Mouse (Mus musculus) limb, embryonic 10.5 days (tissue): ENCODE data around the gene Wnt6. TPM values are rescaled to one million over a fixed set of nuclear protein-coding genes. Genes with fewer than 3 reads are reported as not detected.
A peak's percentile ranks its signal among the peaks of the same experiment; 100 is the strongest.

Experiments
- DNase-seq: peaks from one replicate; pipeline ENCODE4 v3.0.0-alpha.2; 2017; ENCODE audit warnings: low spot score
- H3K27ac ChIP-seq: fragments of 300-500 bp; sonication (generic); 2 replicates; pipeline ENCODE4 v1.5.1; 2016; ENCODE audit warnings: mild to moderate bottlenecking
- H3K27me3 ChIP-seq: fragments of 300-500 bp; sonication (generic); 2 replicates; pipeline ENCODE4 v1.6.1; 2016; ENCODE audit warnings: low read depth, mild to moderate bottlenecking; ENCODE audit not compliant: poor library complexity, severe bottlenecking
- H3K36me3 ChIP-seq: fragments of 300-500 bp; sonication (generic); 2 replicates; pipeline ENCODE4 v1.6.1; 2016; ENCODE audit warnings: mild to moderate bottlenecking, moderate library complexity
- H3K4me1 ChIP-seq: fragments of 300-500 bp; sonication (generic); 2 replicates; pipeline ENCODE4 v1.6.1; 2016
- H3K4me3 ChIP-seq: fragments of 300-500 bp; sonication (generic); 2 replicates; pipeline ENCODE4 v1.5.1; 2016; ENCODE audit warnings: mild to moderate bottlenecking, moderate library complexity
- H3K9me3 ChIP-seq: fragments of 300-500 bp; sonication (generic); replicated peaks from 2 replicates; pipeline ENCODE4 v1.6.1; 2016; ENCODE audit warnings: mild to moderate bottlenecking
- WGBS: fragments of 180-500 bp; shearing (Covaris S2); methylation state at CpG from one replicate; pipeline ENCODE4 v1.1.7; 2016; 5-methylcytosine and 5-hydroxymethylcytosine counted together
- polyA plus RNA-seq: library from polyadenylated mRNA; unstranded; fragments of >200 nt; fragmentation: Nextera tagmentation; extraction: Ambion mirVana; gene quantifications from 2 replicates; pipeline ENCODE4 v1.2.1, GENCODE M21; 2016

Wnt6 gene
- polyA plus RNA-seq, 1 experiment from 2014 or later, result 30.1 TPM

GRCm38 (mm10) chr1:74783554-74783953 is 11.9 kb downstream of the Wnt6 start:
- 2% methylated on average over 13 of the region's 13 CpGs for WGBS

GRCm38 (mm10) chr1:74784041-74784759 is 12.5 kb downstream of the Wnt6 start:
- WGBS, result 4% methylated on average over 67 of the region's 67 CpGs
- peaks cover 98% of the 10 kb centered on the region for H3K27me3 ChIP-seq
- peak; percentile 80 for DNase-seq
- peak overlapping the region; percentile 51 for H3K4me3 ChIP-seq
- no peaks in the 10 kb centered on the region for H3K9me3 ChIP-seq
- no peaks in the 10 kb centered on the region; the same call in 1 of the 2 replicates for H3K36me3 ChIP-seq
- H3K27ac ChIP-seq, result no peak overlapping the region; the same call in 1 of the 2 replicates
- H3K4me1 ChIP-seq, result peaks cover 34% of the 10 kb centered on the region

More at GRCm38 (mm10) chr1:74783554-74783953, 11.9 kb downstream of the Wnt6 start:
- Histone ChIP-seq H3K36me3 (no peaks in the 10 kb centered on the region; the same call in 1 of the 2 replicates), H3K27me3 (peaks cover 98% of the 10 kb centered on the region), H3K9me3 (no peaks in the 10 kb centered on the region), H3K4me1 (peaks cover 28% of the 10 kb centered on the region), H3K4me3 (peak overlapping the region; percentile 51), H3K27ac (no peak overlapping the region)
- no peak for DNase-seq

- no peak overlapping the region for H3K27ac ChIP-seq
- no peaks in the 10 kb centered on the region for H3K36me3 ChIP-seq
- H3K27me3 ChIP-seq, result peaks cover 98% of the 10 kb centered on the region
- peaks cover 53% of the 10 kb centered on the region for H3K4me1 ChIP-seq
- H3K9me3 ChIP-seq, result no peaks in the 10 kb centered on the region
- peak; percentile 80 for DNase-seq
- WGBS, result 8% methylated on average over 7 of the region's 7 CpGs
- no peak overlapping the region for H3K4me3 ChIP-seq
Observed at GRCm38 (mm10) chr1:74787846-74788245, 16.2 kb downstream of the Wnt6 start.

DNA sequence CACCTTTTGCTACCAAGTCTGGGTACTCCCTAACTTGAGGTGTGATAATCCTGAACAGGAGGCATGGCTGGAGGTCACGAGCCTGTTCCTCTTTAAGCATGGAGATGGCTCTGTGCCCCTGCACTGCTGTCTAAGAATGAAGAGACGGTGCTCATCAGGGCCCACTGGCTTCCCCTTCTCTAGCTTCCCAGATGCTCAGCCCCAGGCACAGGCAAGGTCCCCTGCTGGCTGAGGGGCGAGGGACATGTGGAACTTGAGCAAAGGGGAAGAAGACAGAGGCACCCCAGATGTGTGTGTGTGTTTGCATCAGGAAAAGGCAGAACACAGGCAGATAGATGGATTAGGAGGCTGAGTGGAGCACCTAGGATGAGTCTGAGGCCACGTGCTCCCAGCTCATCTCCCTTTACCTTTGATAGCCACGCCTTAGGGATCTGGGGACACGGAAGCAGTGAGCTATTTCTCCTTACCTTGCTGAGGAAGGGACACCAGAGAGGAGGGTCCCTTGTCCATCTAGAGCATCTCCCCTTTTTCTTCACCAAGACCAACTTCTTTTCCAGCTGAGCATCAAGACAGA is 17.0 kb downstream of the Wnt6 start:
- Histone ChIP-seq H3K27ac (no peak overlapping the region), H3K9me3 (no peaks in the 10 kb centered on the region), H3K27me3 (peaks cover 98% of the 10 kb centered on the region), H3K4me1 (peaks cover 51% of the 10 kb centered on the region), H3K4me3 (no peak overlapping the region), H3K36me3 (no peaks in the 10 kb centered on the region)
- WGBS, result 14% methylated on average over 6 of the region's 6 CpGs
- peak; percentile 33 for DNase-seq

DNA sequence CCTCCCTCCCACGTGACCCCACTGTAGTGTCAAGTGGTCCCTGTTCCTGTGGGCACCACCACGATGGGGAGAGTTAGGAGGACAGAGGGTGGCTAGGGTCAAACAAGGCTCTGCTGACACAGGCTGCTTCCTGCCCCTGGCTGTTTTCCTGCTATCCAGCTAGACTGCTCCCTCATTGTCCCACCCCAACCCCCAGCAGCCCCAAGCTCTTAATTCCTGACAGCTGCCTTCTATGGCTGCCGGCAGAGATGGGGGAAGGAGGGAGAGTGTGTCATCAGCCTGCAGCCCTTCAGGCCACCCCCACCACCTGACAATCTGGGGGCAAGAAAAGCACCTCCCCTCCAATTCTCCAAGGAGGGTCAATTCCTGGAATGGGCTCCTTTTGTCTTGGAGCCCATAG is 18.4 kb downstream of the Wnt6 start:
- Histone ChIP-seq H3K4me3 (no peak overlapping the region), H3K36me3 (no peaks in the 10 kb centered on the region), H3K9me3 (no peaks in the 10 kb centered on the region), H3K27ac (no peak overlapping the region), H3K4me1 (peaks cover 56% of the 10 kb centered on the region), H3K27me3 (peaks cover 98% of the 10 kb centered on the region)
- 3% methylated on average over 3 of the region's 3 CpGs for WGBS
- peak; percentile 29 for DNase-seq

DNA sequence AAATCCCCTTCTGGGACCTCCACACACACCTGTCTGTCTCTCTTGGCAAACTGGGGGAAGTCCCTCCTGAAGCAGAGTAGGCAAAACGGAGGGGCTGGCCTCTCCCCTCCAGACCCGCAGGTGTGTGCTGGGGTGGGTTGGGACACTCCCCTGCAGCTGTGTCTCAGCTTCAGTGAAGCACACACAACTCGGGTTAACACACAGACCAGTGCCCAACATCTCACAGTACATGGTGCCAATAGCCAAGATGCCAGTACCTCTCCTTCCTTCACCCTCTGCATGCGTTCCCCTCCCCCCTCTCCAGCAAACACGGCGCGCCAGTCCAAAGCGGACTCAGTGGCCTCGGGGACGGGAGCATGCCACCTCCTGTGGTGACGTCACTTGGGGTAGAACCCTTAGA is 19.6 kb downstream of the Wnt6 start, which contains the start of gene Wnt10a:
Gene Wnt10a (plus strand): TSS at position 268 of the 400 bp plus-strand sequence.
- H3K27ac ChIP-seq, result peak within 1 kb of the TSS; percentile 48
- no peaks in the 10 kb centered on the region for H3K9me3 ChIP-seq
- DNase-seq, result peak; percentile 36
- H3K4me3 ChIP-seq, result peak within 1 kb of the TSS; percentile 43
- peaks cover 100% of the 10 kb centered on the region for H3K27me3 ChIP-seq
- peaks cover 59% of the 10 kb centered on the region for H3K4me1 ChIP-seq
- H3K36me3 ChIP-seq, result no peaks in the 10 kb centered on the region
- WGBS, result under 1% methylated on average over 11 of the region's 11 CpGs

DNA sequence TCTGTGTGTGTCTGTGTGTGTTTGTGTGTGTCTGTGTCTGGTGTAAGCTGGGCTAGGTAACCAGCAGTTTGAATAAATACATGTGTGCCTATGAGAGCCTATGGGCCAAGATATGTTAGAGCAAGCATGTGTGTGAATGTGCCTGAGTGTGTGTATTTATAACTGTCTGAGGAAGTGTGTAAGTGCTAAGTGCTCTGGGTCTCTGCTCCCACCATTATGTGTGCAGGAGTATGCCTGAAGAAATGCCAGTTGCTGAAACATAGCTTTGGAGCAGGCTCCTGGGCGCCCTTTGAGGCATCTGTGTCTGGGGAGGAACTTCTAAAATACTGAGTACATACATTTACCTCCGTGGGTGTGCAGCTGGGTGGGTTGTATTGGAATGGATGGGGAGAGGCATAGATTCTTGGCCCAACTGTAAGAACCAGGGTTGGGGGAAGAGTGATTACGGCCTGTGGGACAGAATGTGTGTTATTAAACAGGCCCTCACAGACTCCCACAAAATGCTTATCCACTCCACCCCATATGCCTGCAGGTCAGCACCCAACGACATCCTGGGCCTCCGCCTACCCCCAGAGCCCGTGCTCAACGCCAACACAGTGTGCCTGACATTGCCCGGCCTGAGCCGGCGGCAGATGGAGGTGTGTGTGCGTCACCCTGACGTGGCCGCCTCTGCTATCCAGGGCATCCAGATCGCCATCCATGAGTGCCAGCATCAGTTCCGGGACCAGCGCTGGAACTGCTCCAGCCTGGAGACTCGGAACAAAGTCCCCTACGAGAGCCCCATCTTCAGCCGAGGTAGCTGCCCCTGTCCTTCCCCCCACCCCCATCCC is 21.4 kb downstream of the Wnt6 start:
- peak; percentile 37 for DNase-seq
- H3K4me1 ChIP-seq, result peaks cover 71% of the 10 kb centered on the region
- H3K9me3 ChIP-seq, result no peaks in the 10 kb centered on the region
- H3K27me3 ChIP-seq, result peaks cover 100% of the 10 kb centered on the region
- no peak overlapping the region for H3K27ac ChIP-seq
- no peak overlapping the region for H3K4me3 ChIP-seq
- 11% methylated on average over 19 of the region's 19 CpGs for WGBS
- H3K36me3 ChIP-seq, result no peaks in the 10 kb centered on the region

DNA sequence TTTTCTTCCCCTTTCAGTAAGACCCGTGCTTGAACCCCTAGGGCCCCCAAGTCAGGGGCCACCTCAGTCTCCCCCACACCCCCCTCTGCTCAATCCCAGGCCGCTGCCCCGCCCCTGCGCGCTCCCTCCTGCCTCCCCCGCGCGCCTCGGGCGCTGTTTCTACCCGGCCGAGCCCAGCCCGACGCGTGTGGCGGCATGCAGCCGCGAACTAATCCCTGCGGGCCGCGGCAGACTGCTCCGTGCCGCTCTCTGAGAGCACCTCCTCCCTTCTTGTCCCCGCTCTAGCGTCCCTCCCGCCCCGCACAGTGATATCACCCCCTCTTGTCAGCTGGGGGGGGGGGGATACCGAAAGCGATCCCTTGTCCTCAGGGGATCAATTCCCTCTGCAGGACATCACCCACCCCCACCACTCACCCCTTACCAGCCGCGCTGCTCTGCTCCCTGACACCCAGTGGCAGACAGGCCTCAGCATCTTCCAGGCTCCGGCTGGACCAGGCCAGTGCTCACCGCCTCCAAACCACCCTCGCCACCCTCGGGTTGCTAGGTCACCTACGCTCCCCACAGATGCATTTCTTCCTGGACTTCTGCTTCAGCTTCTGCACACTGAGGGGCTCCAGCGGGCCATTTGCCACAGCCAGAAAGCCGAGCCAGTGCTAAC is 22.9 kb downstream of the Wnt6 start:
- peak; percentile 71 for DNase-seq
- H3K4me1 ChIP-seq, result peaks cover 65% of the 10 kb centered on the region
- WGBS, result under 1% methylated on average over 38 of the region's 38 CpGs
- H3K36me3 ChIP-seq, result no peaks in the 10 kb centered on the region
- peak overlapping the region; percentile 42 for H3K4me3 ChIP-seq
- H3K27ac ChIP-seq, result no peak overlapping the region; the same call in 1 of the 2 replicates
- peaks cover 100% of the 10 kb centered on the region for H3K27me3 ChIP-seq
- no peaks in the 10 kb centered on the region for H3K9me3 ChIP-seq

- no peak overlapping the region for H3K27ac ChIP-seq
- H3K4me1 ChIP-seq, result peaks cover 65% of the 10 kb centered on the region
Observed at GRCm38 (mm10) chr1:74795145-74795529, 23.4 kb downstream of the Wnt6 start.

GRCm38 (mm10) chr1:74797459-74797858 is 25.8 kb downstream of the Wnt6 start:
- Histone ChIP-seq H3K4me3 (no peak overlapping the region), H3K9me3 (no peaks in the 10 kb centered on the region), H3K27ac (no peak overlapping the region), H3K4me1 (peaks cover 62% of the 10 kb centered on the region), H3K36me3 (no peaks in the 10 kb centered on the region), H3K27me3 (peaks cover 100% of the 10 kb centered on the region)
- peak; percentile 71 for DNase-seq
- WGBS, result 4% methylated on average over 5 of the region's 5 CpGs

More at GRCm38 (mm10) chr1:74795145-74795529, 23.4 kb downstream of the Wnt6 start:
- 13% methylated on average over 8 of the region's 11 CpGs for WGBS
- no peaks in the 10 kb centered on the region for H3K36me3 ChIP-seq
- peaks cover 100% of the 10 kb centered on the region for H3K27me3 ChIP-seq
- peak overlapping the region; percentile 42; the same call in 1 of the 2 replicates for H3K4me3 ChIP-seq
- H3K9me3 ChIP-seq, result no peaks in the 10 kb centered on the region
- peak; percentile 37 for DNase-seq

DNA sequence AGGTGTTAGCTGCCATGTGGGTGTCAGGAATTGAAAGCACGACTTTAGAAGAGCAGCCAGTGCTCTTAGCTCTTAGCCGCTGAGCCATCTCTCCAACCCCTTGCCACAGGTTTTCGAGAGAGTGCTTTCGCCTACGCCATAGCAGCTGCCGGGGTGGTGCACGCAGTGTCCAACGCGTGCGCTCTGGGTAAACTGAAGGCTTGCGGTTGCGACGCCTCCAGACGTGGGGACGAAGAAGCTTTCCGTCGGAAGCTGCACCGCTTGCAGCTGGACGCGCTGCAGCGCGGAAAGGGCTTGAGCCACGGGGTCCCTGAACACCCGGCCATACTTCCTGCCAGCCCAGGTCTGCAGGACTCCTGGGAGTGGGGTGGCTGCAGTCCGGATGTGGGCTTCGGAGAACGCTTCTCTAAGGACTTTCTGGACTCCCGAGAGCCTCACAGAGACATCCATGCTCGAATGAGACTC is 28.8 kb downstream of the Wnt6 start:
- Histone ChIP-seq H3K36me3 (no peaks in the 10 kb centered on the region), H3K27me3 (peaks cover 100% of the 10 kb centered on the region), H3K27ac (no peak overlapping the region), H3K4me3 (peak overlapping the region; percentile 35), H3K4me1 (peaks cover 63% of the 10 kb centered on the region), H3K9me3 (no peaks in the 10 kb centered on the region)
- DNase-seq, result peak; percentile 49
- WGBS, result under 1% methylated on average over 29 of the region's 29 CpGs

GRCm38 (mm10) chr1:74801631-74802140 is 30.0 kb downstream of the Wnt6 start:
- H3K27me3 ChIP-seq, result peaks cover 100% of the 10 kb centered on the region
- no peak for DNase-seq
- H3K4me3 ChIP-seq, result no peak overlapping the region
- H3K36me3 ChIP-seq, result no peaks in the 10 kb centered on the region
- WGBS, result 28% methylated on average over 6 of the region's 6 CpGs
- H3K27ac ChIP-seq, result no peak overlapping the region
- no peaks in the 10 kb centered on the region for H3K9me3 ChIP-seq
- peaks cover 75% of the 10 kb centered on the region for H3K4me1 ChIP-seq
